Mouse (Mus musculus): ENCODE results near the gene Btg4. TPM values are rescaled to one million over a fixed set of nuclear protein-coding genes. Genes with fewer than 3 reads are reported as not detected.

The Btg4 gene
- total and polyA plus RNA-seq, 3 experiments: not detected

GRCm38 (mm10) chr9:51167954-51168353 is 107.3 kb downstream of the Btg4 start:
- TF ChIP-seq ZC3H11A (IDR thresholded peaks at IDR 0.05; ENCODE audit: low read depth, low read length) (no peak), TBP (IDR thresholded peaks at IDR 0.05; ENCODE audit: low read depth, low read length) (no peak)
- H3K9me3 ChIP-seq (replicated peaks; ENCODE audit: insufficient read depth, low read length): no peaks in the 10 kb centered on the region
- H3K79me2 ChIP-seq (ENCODE audit: control insufficient read depth, insufficient read depth, low read length, poor library complexity): no peaks in the 10 kb centered on the region
- no peak overlapping the region for H3K4me3 ChIP-seq (ENCODE audit: control insufficient read depth in 1 of 2, insufficient read depth in 1 of 2, low read depth in 2 of 2, low read length in 2 of 2)
- H3K36me3 ChIP-seq (ENCODE audit: control insufficient read depth in 1 of 2, insufficient read depth in 2 of 2, low read length in 2 of 2): no peaks in the 10 kb centered on the region
- no peak for DNase-seq (ENCODE audit: low read depth, low spot score)
- H3K27ac ChIP-seq (ENCODE audit: control insufficient read depth, low read depth, low read length): no peak overlapping the region
- no peaks in the 10 kb centered on the region for H3K4me1 ChIP-seq (ENCODE audit: control insufficient read depth in 1 of 2, insufficient read depth in 2 of 2, low read length in 2 of 2)
- H3K27me3 ChIP-seq (ENCODE audit: control insufficient read depth in 1 of 2, insufficient read depth in 2 of 2, low read length in 2 of 2): peaks cover 0 to 2% of the 10 kb centered on the region in 2 experiments; a peak in 2 of 4 replicates
- no peak overlapping the region for H3K9ac ChIP-seq (ENCODE audit: control insufficient read depth, low read depth, low read length, poor library complexity, severe bottlenecking)

GRCm38 (mm10) chr9:51168698-51169097 is 108.0 kb downstream of the Btg4 start:
- no peaks in the 10 kb centered on the region for H3K36me3 ChIP-seq (ENCODE audit: control insufficient read depth in 1 of 2, insufficient read depth in 2 of 2, low read length in 2 of 2)
- H3K27me3 ChIP-seq (ENCODE audit: control insufficient read depth in 1 of 2, insufficient read depth in 2 of 2, low read length in 2 of 2): peaks cover 0 to 2% of the 10 kb centered on the region in 2 experiments; a peak in 2 of 4 replicates
- H3K4me3 ChIP-seq (ENCODE audit: control insufficient read depth in 1 of 2, insufficient read depth in 1 of 2, low read depth in 2 of 2, low read length in 2 of 2): no peak overlapping the region
- H3K4me1 ChIP-seq (ENCODE audit: control insufficient read depth in 1 of 2, insufficient read depth in 2 of 2, low read length in 2 of 2): no peaks in the 10 kb centered on the region
- no peaks in the 10 kb centered on the region for H3K9me3 ChIP-seq (replicated peaks; ENCODE audit: insufficient read depth, low read length)
- no peak overlapping the region for H3K9ac ChIP-seq (ENCODE audit: control insufficient read depth, low read depth, low read length, poor library complexity, severe bottlenecking)
- TF ChIP-seq ZNF384 (IDR thresholded peaks at IDR 0.05; ENCODE audit: low read depth, low read length) (no peak), NRF1 (IDR thresholded peaks at IDR 0.05; ENCODE audit: insufficient read depth, low read depth, low read length, poor library complexity, severe bottlenecking) (no peak), ETS1 (IDR thresholded peaks at IDR 0.05; ENCODE audit: low read depth, low read length) (no peak), E2F4 (IDR thresholded peaks at IDR 0.05; ENCODE audit: borderline replicate concordance, low read depth, low read length) (no peak), CHD1 (IDR thresholded peaks at IDR 0.05; ENCODE audit: low read depth, low read length) (no peak), MAZ (IDR thresholded peaks at IDR 0.05; ENCODE audit: low read depth, low read length) (no peak), MXI1 (IDR thresholded peaks at IDR 0.05; ENCODE audit: low read depth, low read length) (no peak), POLR2AphosphoS5 (IDR thresholded peaks at IDR 0.05; ENCODE audit: borderline replicate concordance, low read depth, low read length) (no peak), ZC3H11A (IDR thresholded peaks at IDR 0.05; ENCODE audit: low read depth, low read length) (no peak), SMC3 (IDR thresholded peaks at IDR 0.05; ENCODE audit: low read depth, low read length) (no peak), MEF2A (IDR thresholded peaks at IDR 0.05; ENCODE audit: extremely low read depth, insufficient replicate concordance, low read depth, low read length, poor library complexity, severe bottlenecking) (no peak)
- DNase-seq (ENCODE audit: low read depth, low spot score): no peak
- H3K79me2 ChIP-seq (ENCODE audit: control insufficient read depth, insufficient read depth, low read length, poor library complexity): no peaks in the 10 kb centered on the region
- no peak overlapping the region for H3K27ac ChIP-seq (ENCODE audit: control insufficient read depth, low read depth, low read length)

- Histone ChIP-seq H3K36me3 (ENCODE audit: control insufficient read depth in 1 of 2, insufficient read depth in 2 of 2, low read length in 2 of 2) (no peaks in the 10 kb centered on the region), H3K4me1 (ENCODE audit: control insufficient read depth in 1 of 2, insufficient read depth in 2 of 2, low read length in 2 of 2) (no peaks in the 10 kb centered on the region), H3K9ac (ENCODE audit: control insufficient read depth, low read depth, low read length, poor library complexity, severe bottlenecking) (no peak overlapping the region), H3K9me3 (replicated peaks; ENCODE audit: insufficient read depth, low read length) (no peaks in the 10 kb centered on the region), H3K4me3 (ENCODE audit: control insufficient read depth in 1 of 2, insufficient read depth in 1 of 2, low read depth in 2 of 2, low read length in 2 of 2) (no peak overlapping the region), H3K79me2 (ENCODE audit: control insufficient read depth, insufficient read depth, low read length, poor library complexity) (no peaks in the 10 kb centered on the region), H3K27ac (ENCODE audit: control insufficient read depth, low read depth, low read length) (no peak overlapping the region), H3K27me3 (ENCODE audit: control insufficient read depth in 1 of 2, insufficient read depth in 2 of 2, low read length in 2 of 2) (no peaks in the 10 kb centered on the region; a peak in 1 of 4 replicates)
- TF ChIP-seq ETS1 (IDR thresholded peaks at IDR 0.05; ENCODE audit: low read depth, low read length): no peak
- TF ChIP-seq ELF1 (IDR thresholded peaks at IDR 0.05; ENCODE audit: low read depth, low read length): no peak
- no peak for TF ChIP-seq GATA1 (IDR thresholded peaks at IDR 0.05; ENCODE audit: low read depth, low read length)
- no peak for TF ChIP-seq GABPA (IDR thresholded peaks at IDR 0.05; ENCODE audit: low read depth, low read length)
- TF ChIP-seq CTCF (IDR thresholded peaks at IDR 0.05 in 2 of 3, conservative IDR thresholded peaks at IDR 0.05 in 1 of 3; ENCODE audit: control insufficient read depth in 1 of 3, insufficient read depth in 1 of 3, low read depth in 2 of 3, low read length in 3 of 3, poor library complexity in 1 of 3, severe bottlenecking in 1 of 3): no peak
- TF ChIP-seq RAD21 (IDR thresholded peaks at IDR 0.05; ENCODE audit: low read depth, low read length): no peak
- no peak for TF ChIP-seq TCF12 (IDR thresholded peaks at IDR 0.05; ENCODE audit: low read depth, low read length)
- TF ChIP-seq CHD1 (IDR thresholded peaks at IDR 0.05; ENCODE audit: low read depth, low read length): no peak
- TF ChIP-seq MYB (IDR thresholded peaks at IDR 0.05; ENCODE audit: low read depth, low read length): no peak
- TF ChIP-seq ZKSCAN1 (IDR thresholded peaks at IDR 0.05; ENCODE audit: low read depth, low read length): no peak
- TF ChIP-seq MYC (IDR thresholded peaks at IDR 0.05; ENCODE audit: low read depth, low read length): no peak
- DNase-seq (ENCODE audit: low read depth, low spot score): no peak
Measured at GRCm38 (mm10) chr9:51169133-51169532, 108.4 kb downstream of the Btg4 start.

Data from MEL (cell line).